ENCODE assay signal across 11 mouse cellular contexts in the genomic region with DNA sequence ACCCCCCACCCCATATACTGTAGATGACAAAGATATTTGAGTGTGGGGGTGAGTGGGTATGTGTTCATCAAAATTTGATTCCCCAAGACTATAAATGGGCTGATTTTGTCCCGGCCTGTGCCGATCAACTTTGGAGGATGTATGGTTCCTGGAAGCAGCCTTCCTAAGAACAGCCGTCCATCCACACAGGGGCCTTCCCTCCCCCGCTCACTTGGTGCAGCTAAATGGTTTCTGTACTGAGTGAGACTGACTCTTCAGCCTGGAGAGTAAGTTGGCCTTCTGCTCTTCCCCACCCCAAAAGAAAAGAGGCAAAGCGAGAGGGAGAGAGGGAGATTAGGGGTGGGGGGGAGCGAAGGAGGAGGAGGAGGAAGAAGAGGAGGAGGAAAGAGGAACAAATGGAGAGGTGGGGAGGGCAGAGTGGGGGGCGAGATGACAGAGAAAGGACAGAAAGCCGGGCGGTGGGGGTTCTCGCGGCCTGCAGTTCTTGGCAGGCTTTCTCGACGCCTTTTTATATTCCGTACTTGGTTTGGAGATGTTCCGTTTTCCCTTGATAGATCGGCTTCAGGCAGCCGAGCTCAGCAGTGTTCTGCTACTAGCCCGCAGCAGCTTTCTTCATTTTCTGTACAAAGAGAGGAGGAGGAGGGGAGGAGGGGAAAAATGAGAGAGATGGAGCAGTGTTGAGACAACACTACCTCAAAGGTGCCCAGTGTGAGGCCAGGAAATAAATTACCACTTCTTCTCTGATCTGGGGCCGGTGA. TPM values are rescaled to one million over a fixed set of nuclear protein-coding genes. Genes with fewer than 3 reads are reported as not detected.
DNase-seq lines count a peak whose midpoint lies in the region; ATAC-seq and TF ChIP-seq lines count a peak whose summit lies in the region.
"Had no signal": no experiment of that assay in that cellular context is flagged by ENCODE, and none has a peak within 500 bp of the region (broad histone marks: within the 10 kb centered on the region; RNA-seq: fewer than 3 reads in every experiment).

No protein-coding gene starts in this region.

- peak overlapping the region; percentile 92 for H3K27ac ChIP-seq in layer of hippocampus, adult 2 months
- H3K27ac ChIP-seq in embryonic facial prominence, embryonic 13.5 days, result peak overlapping the region; percentile 39; the same call in 1 of the 2 replicates
- peak overlapping the region; percentile 86 for H3K27ac ChIP-seq in hindbrain, embryonic 14.5 days
- peak overlapping the region; percentile 79 for H3K27ac ChIP-seq in midbrain, embryonic 15.5 days
- H3K27ac ChIP-seq: liver, embryonic 12.5 days had no signal

- H3K9ac ChIP-seq in embryonic facial prominence, embryonic 13.5 days, result no peak overlapping the region
- 0 out of 2 replicates have a peak overlapping the region, but pooled peaks have one; percentile 39 for H3K9ac ChIP-seq in hindbrain, embryonic 14.5 days
- no peak overlapping the region for H3K9ac ChIP-seq in midbrain, embryonic 15.5 days
- H3K9ac ChIP-seq: liver, embryonic 12.5 days had no signal

- H3K27me3 ChIP-seq in embryonic facial prominence, embryonic 13.5 days, result no peaks in the 10 kb centered on the region
- no peaks in the 10 kb centered on the region for H3K27me3 ChIP-seq in hindbrain, embryonic 14.5 days (ENCODE audit: control insufficient read depth, insufficient read depth, low read length)
- no peaks in the 10 kb centered on the region for H3K27me3 ChIP-seq in midbrain, embryonic 15.5 days (replicated peaks)
- H3K27me3 ChIP-seq: liver, embryonic 12.5 days had no signal

- H3K4me1 ChIP-seq in embryonic facial prominence, embryonic 13.5 days, result peaks cover 49% of the 10 kb centered on the region
- H3K4me1 ChIP-seq in hindbrain, embryonic 14.5 days (replicated peaks; ENCODE audit: control insufficient read depth, insufficient read depth, low read length), result peaks cover 35% of the 10 kb centered on the region; the same call in 1 of the 2 replicates
- H3K4me1 ChIP-seq in midbrain, embryonic 15.5 days, result peaks cover 48% of the 10 kb centered on the region
- H3K4me1 ChIP-seq: liver, embryonic 12.5 days had no signal

- ATAC-seq in embryonic facial prominence, embryonic 13.5 days (ENCODE audit: insufficient number of reproducible peaks, insufficient read depth, low FRiP score, low TSS enrichment, low read depth), result no peak
- ATAC-seq in hindbrain, embryonic 14.5 days (ENCODE audit: low FRiP score), result peak; percentile 43; the same call in 1 of the 2 replicates
- ATAC-seq in midbrain, embryonic 15.5 days (replicated peaks), result peak; percentile 53
- no peak for ATAC-seq in erythroid progenitor cell, adult 5-6 weeks (replicated peaks; ENCODE audit: low FRiP score, poor library complexity, severe bottlenecking)
- ATAC-seq: liver, embryonic 12.5 days had no signal

- 60% methylated on average over 19 of the region's 19 CpGs for WGBS in embryonic facial prominence, embryonic 13.5 days
- WGBS in hindbrain, embryonic 14.5 days, result 22% methylated on average over 19 of the region's 19 CpGs
- WGBS in midbrain, embryonic 15.5 days, result 18% methylated on average over 19 of the region's 19 CpGs

- no peaks in the 10 kb centered on the region for H3K9me3 ChIP-seq in embryonic facial prominence, embryonic 13.5 days
- H3K9me3 ChIP-seq in hindbrain, embryonic 14.5 days (ENCODE audit: control insufficient read depth, low read length), result no peaks in the 10 kb centered on the region
- H3K9me3 ChIP-seq in midbrain, embryonic 15.5 days, result no peaks in the 10 kb centered on the region
- H3K9me3 ChIP-seq: liver, embryonic 12.5 days had no signal

- H3K36me3 ChIP-seq in embryonic facial prominence, embryonic 13.5 days, result peaks cover 88% of the 10 kb centered on the region
- peaks cover 58% of the 10 kb centered on the region for H3K36me3 ChIP-seq in hindbrain, embryonic 14.5 days (replicated peaks; ENCODE audit: control insufficient read depth, insufficient read depth)
- H3K36me3 ChIP-seq in midbrain, embryonic 15.5 days (replicated peaks), result peaks cover 34% of the 10 kb centered on the region

- TF ChIP-seq CTCF in layer of hippocampus, adult 2 months (conservative IDR thresholded peaks at IDR 0.05), result no peak

- H3K4me3 ChIP-seq in layer of hippocampus, adult 2 months, result peak overlapping the region; percentile 52
- no peak overlapping the region for H3K4me3 ChIP-seq in embryonic facial prominence, embryonic 13.5 days
- no peak overlapping the region for H3K4me3 ChIP-seq in hindbrain, embryonic 14.5 days (replicated peaks; ENCODE audit: low read length)
- no peak overlapping the region for H3K4me3 ChIP-seq in midbrain, embryonic 15.5 days
- H3K4me3 ChIP-seq: liver, embryonic 12.5 days had no signal

- DNase-seq in layer of hippocampus, adult 2 months (ENCODE audit: low spot score in 2 of 2), result no peak
- no peak for DNase-seq in layer of hippocampus, adult 8-10 months (ENCODE audit: low spot score in 2 of 2)
- peak; percentile 49 for DNase-seq in hindbrain, embryonic 14.5 days (ENCODE audit: low spot score)
- no peak for DNase-seq in heart, adult 11 months
- no peak for DNase-seq in adipocyte (ENCODE audit: low spot score)
- DNase-seq: heart, postnatal 36 days; retina, postnatal 1 day had no signal

- no peak overlapping the region for H3K4me2 ChIP-seq in embryonic facial prominence, embryonic 13.5 days
- peak overlapping the region; percentile 31 for H3K4me2 ChIP-seq in hindbrain, embryonic 14.5 days (replicated peaks)
- peak overlapping the region; percentile 28 for H3K4me2 ChIP-seq in midbrain, embryonic 15.5 days
- H3K4me2 ChIP-seq: liver, embryonic 12.5 days had no signal

RNA-seq across cellular contexts. Expression of gene Axin2, which starts 20.7 kb away (rescaled TPM):
- 10 to 100 TPM; 31.1 to 32.7 TPM for total RNA-seq in layer of hippocampus, adult 2 months (2021)
- total RNA-seq in layer of hippocampus, adult 8-10 months (2022), result 10 to 100 TPM; 29.6 to 35.6 (median 32.4) TPM
- polyA plus RNA-seq in embryonic facial prominence, embryonic 13.5 days (2015; fragmentation: Nextera tagmentation; extraction: Ambion mirVana), result 17.4 and 25.1 TPM in 2 replicates
- 9.0 and 11.7 TPM in 2 replicates for polyA plus RNA-seq in hindbrain, embryonic 14.5 days (2014; fragmentation: Nextera tagmentation; extraction: Ambion mirVana)
- 13.2 and 13.5 TPM in 2 replicates for polyA plus RNA-seq in midbrain, embryonic 15.5 days (2015; fragmentation: Nextera tagmentation; extraction: Ambion mirVana)
- total RNA-seq in erythroid progenitor cell, adult 5-6 weeks (2015; ENCODE audit: low replicate concordance), result 0.72 and 2.9 TPM in 2 replicates
- total RNA-seq in erythroid progenitor cell, adult 5-6 weeks (2017; ENCODE audit: low replicate concordance), result 0.77 TPM in 1 of 2 replicates, not detected in the other

Comparison
In these comparisons a context has a peak if more than half of its experiments do, and no peak if none do; other contexts are left out.
1. H3K27ac ChIP-seq: peak in every context shown above with its lines; median percentile 92 in layer of hippocampus, adult 2 months; 86 in hindbrain, embryonic 14.5 days; 79 in midbrain, embryonic 15.5 days; 39 in embryonic facial prominence, embryonic 13.5 days.
2. ATAC-seq: peak in hindbrain, embryonic 14.5 days (single experiment) and midbrain, embryonic 15.5 days (single experiment); none in embryonic facial prominence, embryonic 13.5 days (single experiment) and erythroid progenitor cell, adult 5-6 weeks (single experiment).
3. RNA of gene Axin2, which starts 20.7 kb away (total RNA-seq): 29.6 to 35.6 TPM in layer of hippocampus, adult 8-10 months and 31.1 to 32.7 TPM in layer of hippocampus, adult 2 months; 0.72 to 2.9 TPM in erythroid progenitor cell, adult 5-6 weeks; every median in the first group is over 4 times any median in the second.